Mouse (Mus musculus): ENCODE data around the gene Suclg1. TPM values are rescaled to one million over a fixed set of nuclear protein-coding genes. Genes with fewer than 3 reads are reported as not detected.

Gene Suclg1
- total RNA-seq, 2 experiments from 2014 or later, result 113 to 133 TPM

GRCm38 (mm10) chr6:73227376-73228158 is 20.6 kb upstream of the Suclg1 start:
- DNase-seq (ENCODE audit: extremely low spot score in 1 of 2, low spot score in 2 of 2), result no peak
- intact Hi-C loops (cut with DNase I), result loop anchor here (5.0 kb wide), 3 partner anchors 75 to 580 kb away; no protein-coding TSS in a partner anchor
- Histone ChIP-seq H3K27ac (no peak overlapping the region), H3K4me3 (no peak overlapping the region)
- TF ChIP-seq CTCF (IDR thresholded peaks at IDR 0.05), result peak; percentile 50

- TF ChIP-seq CTCF (IDR thresholded peaks at IDR 0.05), result no peak
- intact Hi-C loops (cut with DNase I), result loop anchor here (5.0 kb wide), 3 partner anchors 76 to 581 kb away; no protein-coding TSS in a partner anchor
- H3K4me3 ChIP-seq, result no peak overlapping the region
- no peak for DNase-seq (ENCODE audit: extremely low spot score in 1 of 2, low spot score in 2 of 2)
- H3K27ac ChIP-seq, result no peak overlapping the region
These were observed 19.8 kb upstream of the Suclg1 start for GRCm38 (mm10) chr6:73228408-73228807.

- TF ChIP-seq CTCF (IDR thresholded peaks at IDR 0.05), result no peak
- no peak overlapping the region for H3K4me3 ChIP-seq
- DNase-seq (ENCODE audit: extremely low spot score in 1 of 2, low spot score in 2 of 2), result no peak
- no peak overlapping the region for H3K27ac ChIP-seq
- intact Hi-C loops (cut with DNase I), result loop anchor here (5.0 kb wide), 3 partner anchors 77 to 582 kb away; no protein-coding TSS in a partner anchor
These were observed 19.3 kb upstream of the Suclg1 start for GRCm38 (mm10) chr6:73228881-73229280.

GRCm38 (mm10) chr6:73232152-73232584 is 16.0 kb upstream of the Suclg1 start:
- no peak overlapping the region for H3K27ac ChIP-seq
- no peak overlapping the region for H3K4me3 ChIP-seq
- DNase-seq (ENCODE audit: extremely low spot score in 1 of 2, low spot score in 2 of 2), result no peak
- no peak for TF ChIP-seq CTCF (IDR thresholded peaks at IDR 0.05)
- intact Hi-C loops (cut with DNase I), result no loop called here

GRCm38 (mm10) chr6:73233202-73233726 is 14.9 kb upstream of the Suclg1 start:
- H3K27ac ChIP-seq, result no peak overlapping the region
- no peak for DNase-seq (ENCODE audit: extremely low spot score in 1 of 2, low spot score in 2 of 2)
- intact Hi-C loops (cut with DNase I), result no loop called here
- TF ChIP-seq CTCF (IDR thresholded peaks at IDR 0.05), result peak; percentile 52
- no peak overlapping the region for H3K4me3 ChIP-seq

- TF ChIP-seq CTCF (IDR thresholded peaks at IDR 0.05), result no peak
- H3K27ac ChIP-seq, result peak overlapping the region; percentile 10
- no peak for DNase-seq (ENCODE audit: extremely low spot score in 1 of 2, low spot score in 2 of 2)
- no peak overlapping the region for H3K4me3 ChIP-seq
- intact Hi-C loops (cut with DNase I), result no loop called here
These were observed 13.8 kb upstream of the Suclg1 start for GRCm38 (mm10) chr6:73234302-73234900.

GRCm38 (mm10) chr6:73235650-73236049 is 12.5 kb upstream of the Suclg1 start:
- Histone ChIP-seq H3K4me3 (no peak overlapping the region), H3K27ac (no peak overlapping the region)
- DNase-seq (ENCODE audit: extremely low spot score in 1 of 2, low spot score in 2 of 2), result no peak
- intact Hi-C loops (cut with DNase I), result no loop called here
- no peak for TF ChIP-seq CTCF (IDR thresholded peaks at IDR 0.05)

GRCm38 (mm10) chr6:73246821-73247220 is 1.4 kb upstream of the Suclg1 start:
- H3K27ac ChIP-seq, result no peak overlapping the region
- DNase-seq (ENCODE audit: extremely low spot score in 1 of 2, low spot score in 2 of 2), result no peak
- no peak overlapping the region for H3K4me3 ChIP-seq
- no peak for TF ChIP-seq CTCF (IDR thresholded peaks at IDR 0.05)
- intact Hi-C loops (cut with DNase I), result no loop called here

- intact Hi-C loops (cut with DNase I), result no loop called here
These were observed 730 bp upstream of the Suclg1 start for GRCm38 (mm10) chr6:73247452-73247851.

GRCm38 (mm10) chr6:73249049-73249422 is 854 bp downstream of the Suclg1 start:
- Histone ChIP-seq H3K27ac (peak overlapping the region; percentile 99), H3K4me3 (peak overlapping the region; percentile 98)
- intact Hi-C loops (cut with DNase I), result no loop called here
- no peak for TF ChIP-seq CTCF (IDR thresholded peaks at IDR 0.05)
- no peak for DNase-seq (ENCODE audit: extremely low spot score in 1 of 2, low spot score in 2 of 2)

More at GRCm38 (mm10) chr6:73247452-73247851, 730 bp upstream of the Suclg1 start:
- TF ChIP-seq CTCF (IDR thresholded peaks at IDR 0.05), result peak; percentile 58
- 0 out of 2 replicates have a peak overlapping the region, but pooled peaks have one; percentile 99 for H3K27ac ChIP-seq
- peak overlapping the region; percentile 98; the same call in 1 of the 2 replicates for H3K4me3 ChIP-seq
- DNase-seq (ENCODE audit: extremely low spot score in 1 of 2, low spot score in 2 of 2), result no peak

GRCm38 (mm10) chr6:73249851-73250250 is 1.7 kb downstream of the Suclg1 start:
- intact Hi-C loops (cut with DNase I), result no loop called here
- Histone ChIP-seq H3K4me3 (peak overlapping the region; percentile 98), H3K27ac (no peak overlapping the region)
- no peak for TF ChIP-seq CTCF (IDR thresholded peaks at IDR 0.05)
- DNase-seq (ENCODE audit: extremely low spot score in 1 of 2, low spot score in 2 of 2), result no peak

GRCm38 (mm10) chr6:73251336-73251735 is 3.2 kb downstream of the Suclg1 start:
- no peak for TF ChIP-seq CTCF (IDR thresholded peaks at IDR 0.05)
- intact Hi-C loops (cut with DNase I), result no loop called here
- no peak overlapping the region for H3K4me3 ChIP-seq

More at GRCm38 (mm10) chr6:73251336-73251735, 3.2 kb downstream of the Suclg1 start:
- H3K27ac ChIP-seq, result no peak overlapping the region
- no peak for DNase-seq (ENCODE audit: extremely low spot score in 1 of 2, low spot score in 2 of 2)
